Mouse (Mus musculus) kidney, adult 2 months (tissue): ENCODE measurements around the gene Hp. TPM values are rescaled to one million over a fixed set of nuclear protein-coding genes. Genes with fewer than 3 reads are reported as not detected.

Source experiments
- DNase-seq: peaks from one replicate; pipeline ENCODE4 v3.0.0; 2021
- H3K27ac ChIP-seq: fragments of 200-500 bp; 2 replicates; pipeline ENCODE4 v1.5.1; 2012; ENCODE audit warnings: low read depth, low read length, control low read depth, inconsistent platforms; ENCODE audit not compliant: insufficient read depth
- H3K27me3 ChIP-seq: fragments of 200-500 bp; replicated peaks from 2 replicates; pipeline ENCODE4 v1.6.1; 2012; ENCODE audit warnings: mild to moderate bottlenecking, moderate library complexity, low read length, inconsistent platforms; ENCODE audit not compliant: control insufficient read depth, insufficient read depth
- H3K36me3 ChIP-seq: fragments of 200-500 bp; 2 replicates; pipeline ENCODE4 v1.6.1; 2012; ENCODE audit warnings: mild to moderate bottlenecking, moderate library complexity, low read length, inconsistent platforms; ENCODE audit not compliant: control insufficient read depth, insufficient read depth
- H3K4me1 ChIP-seq: fragments of 200-500 bp; 2 replicates; pipeline ENCODE4 v1.6.1; 2011; ENCODE audit warnings: low read length; ENCODE audit not compliant: control insufficient read depth, insufficient read depth
- H3K4me3 ChIP-seq: fragments of 200-500 bp; 2 replicates; pipeline ENCODE4 v1.5.1; 2011; ENCODE audit warnings: mild to moderate bottlenecking, low read depth, low read length, control low read depth; ENCODE audit not compliant: insufficient read depth
- CTCF ChIP-seq: fragments of 200-500 bp; conservative IDR thresholded peaks from 2 replicates; pipeline ENCODE4 v1.5.1; 2011; ENCODE audit warnings: low read depth, mild to moderate bottlenecking, control low read depth, low read length, moderate library complexity, mixed read lengths; ENCODE audit not compliant: insufficient read depth, insufficient read length
- POLR2A ChIP-seq: fragments of 200-500 bp; IDR thresholded peaks from one replicate; pipeline ENCODE4 v1.6.1; 2011; ENCODE audit warnings: low read depth, low read length, control low read depth
- WGBS: fragments of 180-500 bp; shearing (Covaris S2); methylation state at CpG from one replicate; pipeline ENCODE4 v1.1.7; 2018; 5-methylcytosine and 5-hydroxymethylcytosine counted together
- polyA plus RNA-seq: library from polyadenylated mRNA; depleted of rRNA; stranded (reverse); fragments of >200 nt; gene quantifications from 2 replicates; pipeline ENCODE4 v1.2.3, GENCODE M21; 2012

Gene Hp
- polyA plus RNA-seq, 1 experiment, result 35.0 TPM

GRCm38 (mm10) chr8:109586972-109587504 lies 8.1 kb upstream of the Hp start:
- H3K27me3 ChIP-seq, result no peaks in the 10 kb centered on the region
- no peaks in the 10 kb centered on the region for H3K36me3 ChIP-seq
- WGBS, result 17% methylated on average over 7 of the region's 7 CpGs
- no peak overlapping the region for H3K4me3 ChIP-seq
- TF ChIP-seq POLR2A (no peak), CTCF (no peak)
- peak overlapping the region; percentile 61; the same call in 1 of the 2 replicates for H3K27ac ChIP-seq
- 0 out of 2 replicates have a peak, but pooled peaks cover 2% of the 10 kb centered on the region for H3K4me1 ChIP-seq
- peak; percentile 77 for DNase-seq

- no peak for DNase-seq
- H3K4me3 ChIP-seq, result no peak overlapping the region
- no peak for TF ChIP-seq CTCF
- TF ChIP-seq POLR2A, result no peak
- no peaks in the 10 kb centered on the region for H3K36me3 ChIP-seq
- H3K27me3 ChIP-seq, result no peaks in the 10 kb centered on the region
- no peak overlapping the region for H3K27ac ChIP-seq
- 0 out of 2 replicates have a peak, but pooled peaks cover 2% of the 10 kb centered on the region for H3K4me1 ChIP-seq
Measured at GRCm38 (mm10) chr8:109585652-109586051, 6.7 kb upstream of the Hp start.

- no peak for DNase-seq
- TF ChIP-seq POLR2A, result no peak
- no peak for TF ChIP-seq CTCF
- WGBS, result 87% methylated on average over 3 of the region's 3 CpGs
- H3K27ac ChIP-seq, result no peak overlapping the region
- H3K36me3 ChIP-seq, result no peaks in the 10 kb centered on the region
- no peaks in the 10 kb centered on the region for H3K27me3 ChIP-seq
- no peak overlapping the region for H3K4me3 ChIP-seq
- 0 out of 2 replicates have a peak, but pooled peaks cover 2% of the 10 kb centered on the region for H3K4me1 ChIP-seq
Measured at GRCm38 (mm10) chr8:109584830-109585229, 5.9 kb upstream of the Hp start.

GRCm38 (mm10) chr8:109584293-109584692 lies 5.3 kb upstream of the Hp start:
- Histone ChIP-seq H3K36me3 (no peaks in the 10 kb centered on the region), H3K4me3 (no peak overlapping the region), H3K27me3 (no peaks in the 10 kb centered on the region), H3K4me1 (0 out of 2 replicates have a peak, but pooled peaks cover 2% of the 10 kb centered on the region), H3K27ac (no peak overlapping the region)
- DNase-seq, result no peak
- WGBS, result 82% methylated on average over 4 of the region's 4 CpGs
- no peak for TF ChIP-seq POLR2A
- TF ChIP-seq CTCF, result no peak

- no peak for DNase-seq
- H3K4me3 ChIP-seq, result no peak overlapping the region
Measured at GRCm38 (mm10) chr8:109576311-109576710, 2.7 kb downstream of the Hp start.

GRCm38 (mm10) chr8:109571139-109571538 lies 7.8 kb downstream of the Hp start:
- Histone ChIP-seq H3K4me3 (no peak overlapping the region), H3K27me3 (no peaks in the 10 kb centered on the region), H3K36me3 (no peaks in the 10 kb centered on the region), H3K4me1 (0 out of 2 replicates have a peak, but pooled peaks cover 5% of the 10 kb centered on the region), H3K27ac (no peak overlapping the region)
- DNase-seq, result no peak
- WGBS, result 89% methylated on average over 12 of the region's 12 CpGs
- no peak for TF ChIP-seq POLR2A

More at GRCm38 (mm10) chr8:109576311-109576710, 2.7 kb downstream of the Hp start:
- WGBS, result 68% methylated on average over 4 of the region's 4 CpGs
- H3K4me1 ChIP-seq, result no peaks in the 10 kb centered on the region
- no peaks in the 10 kb centered on the region for H3K27me3 ChIP-seq
- H3K27ac ChIP-seq, result no peak overlapping the region
- H3K36me3 ChIP-seq, result no peaks in the 10 kb centered on the region
- TF ChIP-seq POLR2A (no peak), CTCF (no peak)

GRCm38 (mm10) chr8:109565498-109566333 lies 13.3 kb downstream of the Hp start, which contains the start of the genes Dhx38 and Txnl4b:
TSS of gene Dhx38 (minus strand) at chr8:109565861.
TSS of gene Txnl4b (plus strand) at chr8:109565892.
- Histone ChIP-seq H3K36me3 (peaks cover under 1% of the 10 kb centered on the region; the same call in 1 of the 2 replicates), H3K4me3 (peak within 1 kb of the TSS; percentile 85), H3K27ac (peak within 1 kb of the TSS; percentile 79), H3K4me1 (0 out of 2 replicates have a peak, but pooled peaks cover 5% of the 10 kb centered on the region), H3K27me3 (no peaks in the 10 kb centered on the region)
- under 1% methylated on average over 52 of the region's 52 CpGs for WGBS
- TF ChIP-seq POLR2A (no peak), CTCF (no peak)
- peak; percentile 100 for DNase-seq
